Mouse (Mus musculus): Measurements from ENCODE around the gene Tssk3.

DNA sequence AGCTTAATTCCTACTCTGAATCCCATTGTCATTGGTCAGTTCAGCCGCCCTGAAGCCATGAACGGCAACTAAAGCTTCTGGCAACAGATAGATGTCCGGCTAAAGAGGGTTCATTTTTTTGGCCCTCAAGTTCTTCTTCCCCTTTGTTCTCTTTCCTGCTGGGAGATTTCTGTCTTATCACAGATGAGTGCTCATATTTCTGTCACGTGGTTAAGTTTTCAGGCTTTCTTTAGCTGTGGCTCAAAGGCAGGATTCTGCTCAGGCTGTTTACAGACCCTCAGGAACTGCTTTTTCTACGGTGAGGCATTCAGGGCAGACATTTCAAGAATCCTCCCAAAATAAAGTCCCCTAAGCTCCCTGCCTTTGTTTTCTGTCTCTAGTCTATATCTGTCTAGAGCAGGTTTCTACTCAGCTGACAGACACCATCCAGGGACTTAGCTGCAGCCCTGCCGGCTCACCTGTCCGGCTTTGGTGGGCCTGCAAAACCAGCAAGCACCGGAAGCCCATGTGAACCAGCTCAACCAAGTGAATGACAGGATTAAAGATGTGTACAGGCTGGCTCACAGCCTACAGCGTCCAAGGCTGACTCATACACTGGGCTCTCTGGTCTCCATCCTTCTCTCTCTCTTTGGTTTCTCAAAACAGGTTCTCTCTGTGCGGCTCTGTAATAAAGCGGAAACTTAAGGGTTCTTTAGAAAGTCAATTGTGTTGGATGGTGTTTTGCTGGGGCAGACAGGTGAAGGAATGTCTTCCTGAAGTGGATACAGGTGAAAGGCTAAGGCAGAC is 42.9 kb downstream of the Tssk3 start:
- TF ChIP-seq CTCF (conservative IDR thresholded peaks at IDR 0.05; ENCODE audit: low read length) = no peak
- TF ChIP-seq POU5F1 (IDR thresholded peaks at IDR 0.05; ENCODE audit: borderline replicate concordance, low read length) = no peak
- no peak for TF ChIP-seq NANOG (IDR thresholded peaks at IDR 0.05; ENCODE audit: borderline replicate concordance, low read length)

Data from E14TG2a.4 (cell line).